Mouse (Mus musculus) macrophage (primary cell): ENCODE measurements around the gene Zbtb16. TPM values are rescaled to one million over a fixed set of nuclear protein-coding genes. Genes with fewer than 3 reads are reported as not detected.

Source experiments
- H3K27ac ChIP-seq: fragments of 350-480 bp; formaldehyde crosslinking; 2 replicates; pipeline ENCODE4 v1.9.0; 2021
- H3K36me3 ChIP-seq: fragments of 350-480 bp; formaldehyde crosslinking; 2 replicates; pipeline ENCODE4 v1.9.0; 2021; ENCODE audit errors: inconsistent target
- H3K4me3 ChIP-seq: fragments of 350-480 bp; formaldehyde crosslinking; 2 replicates; pipeline ENCODE4 v1.9.0; 2021; ENCODE audit errors: inconsistent target
- H3K79me2 ChIP-seq: fragments of 350-480 bp; formaldehyde crosslinking; 2 replicates; pipeline ENCODE4 v1.9.0; 2021; ENCODE audit errors: inconsistent target
- WGBS: methylation state at CpG from one replicate; pipeline ENCODE4 v1.1.7; 2026; ENCODE audit warnings: inconsistent platforms; ENCODE audit not compliant: missing documents; 5-methylcytosine and 5-hydroxymethylcytosine counted together
- polyA plus RNA-seq: library from polyadenylated mRNA; stranded (reverse); fragments of 250-400 nt; gene quantifications from 3 replicates; pipeline ENCODE4 v1.2.4, GENCODE M21; 2018; ENCODE audit warnings: inconsistent platforms
- total RNA-seq, 78 experiments: library from RNA; depleted of rRNA; stranded (reverse); fragments of 250-400 nt; gene quantifications; 1 replicate in 9 of 78; 2 replicates in 24 of 78; 3 replicates in 43 of 78; 4 replicates in 2 of 78; pipeline ENCODE4 v1.2.4; 2018; ENCODE audit warnings: inconsistent platforms in 56 of 78

The Zbtb16 gene
- 1 to 10 TPM in 13 of 26 experiments, under 1 TPM in 7, not detected in 6; 0.26 to 9.3 (median 2.4) TPM for total RNA-seq (2018; cell fraction: chromatin; rRNA removed)
- total RNA-seq (2018; cell fraction: cytosol; rRNA removed): 1 to 10 TPM in 11 of 26 experiments, under 1 TPM in 14, not detected in 1; 0.03 to 1.9 (median 0.43) TPM
- 10 to 100 TPM in 1 of 26 experiments, 1 to 10 TPM in 10, under 1 TPM in 12, not detected in 3; 0.06 to 14.4 (median 0.72) TPM for total RNA-seq (2018; cell fraction: nucleus; rRNA removed)
- polyA plus RNA-seq: 0.34 to 1.2 TPM (median 0.62 TPM) in 3 replicates

- Histone ChIP-seq H3K79me2 (no peaks in the 10 kb centered on the region), H3K27ac (no peak within 1 kb of the TSS), H3K36me3 (no peaks in the 10 kb centered on the region), H3K4me3 (peak within 1 kb of the TSS; percentile 23)
- WGBS: 1% methylated on average over 65 of the region's 78 CpGs
These were observed at the start of gene Zbtb16 for GRCm38 (mm10) chr9:48835631-48836565. Gene Zbtb16, minus strand, starts transcription at chr9:48836222.

GRCm38 (mm10) chr9:48872896-48873295 is 36.9 kb upstream of the Zbtb16 start:
- no peaks in the 10 kb centered on the region for H3K36me3 ChIP-seq
- H3K79me2 ChIP-seq: no peaks in the 10 kb centered on the region
- no peak overlapping the region for H3K4me3 ChIP-seq
- no peak overlapping the region for H3K27ac ChIP-seq
- 89% methylated on average over 8 of the region's 8 CpGs for WGBS

- Histone ChIP-seq H3K79me2 (no peaks in the 10 kb centered on the region), H3K36me3 (no peaks in the 10 kb centered on the region), H3K27ac (no peak overlapping the region), H3K4me3 (no peak overlapping the region)
- 78% methylated on average over 12 of the region's 12 CpGs for WGBS
These were observed 30.6 kb upstream of the Zbtb16 start for GRCm38 (mm10) chr9:48866523-48867121.

GRCm38 (mm10) chr9:48865235-48865634 is 29.2 kb upstream of the Zbtb16 start:
- Histone ChIP-seq H3K79me2 (no peaks in the 10 kb centered on the region), H3K36me3 (no peaks in the 10 kb centered on the region), H3K4me3 (no peak overlapping the region), H3K27ac (no peak overlapping the region)
- 69% methylated on average over 9 of the region's 9 CpGs for WGBS

- WGBS: 81% methylated on average over 6 of the region's 10 CpGs
- Histone ChIP-seq H3K27ac (no peak overlapping the region), H3K79me2 (no peaks in the 10 kb centered on the region), H3K4me3 (no peak overlapping the region), H3K36me3 (no peaks in the 10 kb centered on the region)
These were observed 25.5 kb upstream of the Zbtb16 start for GRCm38 (mm10) chr9:48861481-48861880.

GRCm38 (mm10) chr9:48860526-48860845 is 24.5 kb upstream of the Zbtb16 start:
- Histone ChIP-seq H3K36me3 (no peaks in the 10 kb centered on the region), H3K27ac (no peak overlapping the region), H3K4me3 (no peak overlapping the region), H3K79me2 (no peaks in the 10 kb centered on the region)
- 1% methylated on average over 6 of the region's 6 CpGs for WGBS

GRCm38 (mm10) chr9:48859828-48860525 is 24.0 kb upstream of the Zbtb16 start:
- no peaks in the 10 kb centered on the region for H3K36me3 ChIP-seq
- H3K4me3 ChIP-seq: no peak overlapping the region
- no peaks in the 10 kb centered on the region for H3K79me2 ChIP-seq
- H3K27ac ChIP-seq: no peak overlapping the region
- 64% methylated on average over 10 of the region's 10 CpGs for WGBS

- Histone ChIP-seq H3K4me3 (no peak overlapping the region), H3K36me3 (no peaks in the 10 kb centered on the region), H3K27ac (no peak overlapping the region), H3K79me2 (no peaks in the 10 kb centered on the region)
- WGBS: 81% methylated on average over 7 of the region's 7 CpGs
These were observed 21.9 kb upstream of the Zbtb16 start for GRCm38 (mm10) chr9:48857944-48858343.

- H3K79me2 ChIP-seq: no peaks in the 10 kb centered on the region
- no peaks in the 10 kb centered on the region for H3K36me3 ChIP-seq
- H3K4me3 ChIP-seq: no peak overlapping the region
- WGBS: 95% methylated on average over 4 of the region's 4 CpGs
- no peak overlapping the region for H3K27ac ChIP-seq
These were observed 20.2 kb upstream of the Zbtb16 start for GRCm38 (mm10) chr9:48856240-48856639.

- Histone ChIP-seq H3K79me2 (no peaks in the 10 kb centered on the region), H3K4me3 (no peak overlapping the region), H3K27ac (no peak overlapping the region), H3K36me3 (no peaks in the 10 kb centered on the region)
- 90% methylated on average over 5 of the region's 5 CpGs for WGBS
These were observed 13.5 kb upstream of the Zbtb16 start for GRCm38 (mm10) chr9:48849531-48849930.

- H3K4me3 ChIP-seq: no peak overlapping the region
- WGBS: 90% methylated on average over 3 of the region's 3 CpGs
- no peaks in the 10 kb centered on the region for H3K79me2 ChIP-seq
- H3K27ac ChIP-seq: no peak overlapping the region
- no peaks in the 10 kb centered on the region for H3K36me3 ChIP-seq
These were observed 3.5 kb upstream of the Zbtb16 start for GRCm38 (mm10) chr9:48839568-48839967.

- Histone ChIP-seq H3K4me3 (no peak overlapping the region), H3K36me3 (no peaks in the 10 kb centered on the region), H3K79me2 (no peaks in the 10 kb centered on the region), H3K27ac (no peak overlapping the region)
- WGBS: 87% methylated on average over 4 of the region's 4 CpGs
These were observed 2.3 kb upstream of the Zbtb16 start for GRCm38 (mm10) chr9:48838346-48838745.

GRCm38 (mm10) chr9:48837181-48837580 is 1.2 kb upstream of the Zbtb16 start:
- no peaks in the 10 kb centered on the region for H3K36me3 ChIP-seq
- no peaks in the 10 kb centered on the region for H3K79me2 ChIP-seq
- WGBS: 7% methylated on average over 14 of the region's 14 CpGs
- no peak overlapping the region for H3K27ac ChIP-seq
- H3K4me3 ChIP-seq: no peak overlapping the region

- H3K27ac ChIP-seq: no peak overlapping the region
- WGBS: 6% methylated on average over 12 of the region's 12 CpGs
- H3K36me3 ChIP-seq: no peaks in the 10 kb centered on the region
- H3K4me3 ChIP-seq: no peak overlapping the region
- no peaks in the 10 kb centered on the region for H3K79me2 ChIP-seq
These were observed 526 bp upstream of the Zbtb16 start for GRCm38 (mm10) chr9:48836566-48836930.
